Mouse (Mus musculus) midbrain, embryonic 16.5 days (tissue): ENCODE measurements at regions not wholly inside any gene's neighbourhood (a gene's known extent, or its start where the extent isn't known, plus 50 kb on each side); places are given as distances from the start of the nearest gene placed in this dataset.

Source experiments
- ATAC-seq: fragments of 200-750 bp; cut with Nextera tagmentation; 2 replicates; pipeline ENCODE4 v1.8.0; 2017; ENCODE audit warnings: moderate TSS enrichment
- H3K27ac ChIP-seq: fragments of 300-500 bp; sonication (generic); 2 replicates; pipeline ENCODE4 v1.5.1; 2014; ENCODE audit warnings: mild to moderate bottlenecking, low read length, mixed read lengths
- H3K27me3 ChIP-seq: fragments of 300-500 bp; sonication (generic); 2 replicates; pipeline ENCODE4 v1.6.1; 2014; ENCODE audit warnings: low read depth, low read length, mixed read lengths; ENCODE audit not compliant: control insufficient read depth, insufficient read depth
- H3K36me3 ChIP-seq: fragments of 300-500 bp; sonication (generic); 2 replicates; pipeline ENCODE4 v1.6.1; 2014; ENCODE audit warnings: mild to moderate bottlenecking, low read length, moderate library complexity, mixed read lengths; ENCODE audit not compliant: control insufficient read depth, insufficient read depth
- H3K4me1 ChIP-seq: fragments of 300-500 bp; sonication (generic); 2 replicates; pipeline ENCODE4 v1.6.1; 2014; ENCODE audit warnings: mild to moderate bottlenecking, low read length, mixed read lengths; ENCODE audit not compliant: control insufficient read depth, insufficient read depth
- H3K4me2 ChIP-seq: fragments of 300-500 bp; sonication (generic); 2 replicates; pipeline ENCODE4 v1.6.1; 2014; ENCODE audit warnings: mild to moderate bottlenecking, low read length, mixed read lengths
- H3K4me3 ChIP-seq: fragments of 300-500 bp; sonication (generic); 2 replicates; pipeline ENCODE4 v1.5.1; 2014; ENCODE audit warnings: low read depth, mild to moderate bottlenecking, low read length, moderate library complexity, mixed read lengths
- H3K9ac ChIP-seq: fragments of 300-500 bp; sonication (generic); 2 replicates; pipeline ENCODE4 v1.6.1; 2014; ENCODE audit warnings: low read depth, low read length, mixed read lengths
- H3K9me3 ChIP-seq: fragments of 300-500 bp; sonication (generic); replicated peaks from 2 replicates; pipeline ENCODE4 v1.6.1; 2014; ENCODE audit warnings: mild to moderate bottlenecking, low read length, mixed read lengths; ENCODE audit not compliant: control insufficient read depth, poor library complexity, severe bottlenecking
- WGBS: fragments of 180-500 bp; shearing (Covaris S2); extraction: QIAGEN DNeasy Blood & Tissue Kit; methylation state at CpG from one replicate; pipeline ENCODE4 v1.1.7; 2014; 5-methylcytosine and 5-hydroxymethylcytosine counted together

GRCm38 (mm10) chr16:29035523-29035922 lies 106.0 kb upstream of the Mb21d2 start:
- WGBS = 71% methylated on average over 5 of the region's 5 CpGs
- ATAC-seq = no peak
- peaks cover 11% of the 10 kb centered on the region; the same call in 1 of the 2 replicates for H3K4me1 ChIP-seq

GRCm38 (mm10) chr16:29034053-29034794 lies 104.8 kb upstream of the Mb21d2 start:
- ATAC-seq = peak; percentile 71
- Histone ChIP-seq H3K27me3 (no peaks in the 10 kb centered on the region), H3K4me2 (peak overlapping the region; percentile 39), H3K4me3 (no peak overlapping the region), H3K4me1 (peaks cover 11% of the 10 kb centered on the region; the same call in 1 of the 2 replicates), H3K9me3 (no peaks in the 10 kb centered on the region), H3K9ac (peak overlapping the region; percentile 20; the same call in 1 of the 2 replicates), H3K36me3 (no peaks in the 10 kb centered on the region), H3K27ac (no peak overlapping the region)
- 31% methylated on average over 16 of the region's 16 CpGs for WGBS

More at GRCm38 (mm10) chr16:29035523-29035922, 106.0 kb upstream of the Mb21d2 start:
- Histone ChIP-seq H3K4me2 (no peak overlapping the region), H3K27ac (no peak overlapping the region), H3K9me3 (no peaks in the 10 kb centered on the region), H3K36me3 (no peaks in the 10 kb centered on the region), H3K4me3 (no peak overlapping the region), H3K27me3 (no peaks in the 10 kb centered on the region), H3K9ac (no peak overlapping the region)

GRCm38 (mm10) chr16:29033357-29033756 lies 103.9 kb upstream of the Mb21d2 start:
- H3K27me3 ChIP-seq = no peaks in the 10 kb centered on the region
- no peak overlapping the region for H3K4me2 ChIP-seq
- 81% methylated on average over 5 of the region's 5 CpGs for WGBS
- H3K9ac ChIP-seq = no peak overlapping the region
- H3K36me3 ChIP-seq = no peaks in the 10 kb centered on the region
- H3K4me1 ChIP-seq = peaks cover 11% of the 10 kb centered on the region; the same call in 1 of the 2 replicates
- ATAC-seq = no peak
- no peak overlapping the region for H3K4me3 ChIP-seq
- H3K27ac ChIP-seq = no peak overlapping the region
- H3K9me3 ChIP-seq = no peaks in the 10 kb centered on the region

GRCm38 (mm10) chr16:29027856-29028255 lies 98.4 kb upstream of the Mb21d2 start:
- Histone ChIP-seq H3K9ac (no peak overlapping the region), H3K36me3 (no peaks in the 10 kb centered on the region), H3K27me3 (no peaks in the 10 kb centered on the region), H3K4me1 (peaks cover 5% of the 10 kb centered on the region; the same call in 1 of the 2 replicates), H3K27ac (no peak overlapping the region), H3K4me2 (no peak overlapping the region), H3K9me3 (no peaks in the 10 kb centered on the region), H3K4me3 (no peak overlapping the region)
- no peak for ATAC-seq
- WGBS = 93% methylated on average over 11 of the region's 11 CpGs

GRCm38 (mm10) chr16:29001249-29001648 lies 71.8 kb upstream of the Mb21d2 start:
- no peak overlapping the region for H3K4me2 ChIP-seq
- WGBS = 50% methylated on average over 9 of the region's 9 CpGs

GRCm38 (mm10) chr16:28999641-29000040 lies 70.2 kb upstream of the Mb21d2 start:
- 90% methylated on average over 4 of the region's 4 CpGs for WGBS
- ATAC-seq = no peak
- H3K36me3 ChIP-seq = no peaks in the 10 kb centered on the region
- 0 out of 2 replicates have a peak, but pooled peaks cover 3% of the 10 kb centered on the region for H3K4me1 ChIP-seq
- no peak overlapping the region for H3K27ac ChIP-seq
- no peak overlapping the region for H3K4me3 ChIP-seq
- no peaks in the 10 kb centered on the region for H3K27me3 ChIP-seq
- H3K9ac ChIP-seq = no peak overlapping the region
- no peak overlapping the region for H3K4me2 ChIP-seq
- H3K9me3 ChIP-seq = no peaks in the 10 kb centered on the region

More at GRCm38 (mm10) chr16:29001249-29001648, 71.8 kb upstream of the Mb21d2 start:
- no peaks in the 10 kb centered on the region for H3K9me3 ChIP-seq
- H3K4me1 ChIP-seq = 0 out of 2 replicates have a peak, but pooled peaks cover 3% of the 10 kb centered on the region
- ATAC-seq = peak; percentile 75; the same call in 1 of the 2 replicates
- H3K9ac ChIP-seq = no peak overlapping the region
- H3K27ac ChIP-seq = no peak overlapping the region
- H3K36me3 ChIP-seq = no peaks in the 10 kb centered on the region
- no peaks in the 10 kb centered on the region for H3K27me3 ChIP-seq
- H3K4me3 ChIP-seq = no peak overlapping the region

GRCm38 (mm10) chr16:28996629-28997028 lies 67.2 kb upstream of the Mb21d2 start:
- 92% methylated on average over 3 of the region's 3 CpGs for WGBS
- ATAC-seq = no peak
- Histone ChIP-seq H3K9me3 (no peaks in the 10 kb centered on the region), H3K27me3 (no peaks in the 10 kb centered on the region), H3K4me3 (no peak overlapping the region), H3K4me2 (no peak overlapping the region), H3K36me3 (no peaks in the 10 kb centered on the region), H3K4me1 (0 out of 2 replicates have a peak, but pooled peaks cover 3% of the 10 kb centered on the region), H3K27ac (no peak overlapping the region), H3K9ac (no peak overlapping the region)

- H3K4me1 ChIP-seq = no peaks in the 10 kb centered on the region
- H3K9me3 ChIP-seq = no peaks in the 10 kb centered on the region
- no peak overlapping the region for H3K9ac ChIP-seq
- H3K4me2 ChIP-seq = no peak overlapping the region
- H3K27me3 ChIP-seq = no peaks in the 10 kb centered on the region
- ATAC-seq = no peak
- 88% methylated on average over 3 of the region's 3 CpGs for WGBS
- no peak overlapping the region for H3K27ac ChIP-seq
- H3K36me3 ChIP-seq = no peaks in the 10 kb centered on the region
- no peak overlapping the region for H3K4me3 ChIP-seq
Observed at GRCm38 (mm10) chr16:28990666-28991065, 61.2 kb upstream of the Mb21d2 start.

GRCm38 (mm10) chr16:28984931-28985330 lies 55.5 kb upstream of the Mb21d2 start:
- H3K9ac ChIP-seq = no peak overlapping the region
- no peak overlapping the region for H3K4me3 ChIP-seq
- H3K4me1 ChIP-seq = no peaks in the 10 kb centered on the region; the same call in 1 of the 2 replicates
- no peak overlapping the region for H3K4me2 ChIP-seq
- ATAC-seq = no peak
- H3K36me3 ChIP-seq = no peaks in the 10 kb centered on the region
- no peaks in the 10 kb centered on the region for H3K9me3 ChIP-seq
- no peaks in the 10 kb centered on the region for H3K27me3 ChIP-seq
- no peak overlapping the region for H3K27ac ChIP-seq
- 41% methylated on average over 6 of the region's 6 CpGs for WGBS
